Mouse (Mus musculus): ENCODE measurements around the gene Top2a. TPM values are rescaled to one million over a fixed set of nuclear protein-coding genes. Genes with fewer than 3 reads are reported as not detected.

Gene Top2a
- polyA plus RNA-seq, 1 experiment from 2014 or later = 181 TPM

GRCm38 (mm10) chr11:99043632-99044031 is 19.6 kb upstream of the Top2a start:
- DNase-seq (ENCODE audit: low spot score) (no peak), ATAC-seq (ENCODE audit: low read depth) (no peak)
- Histone ChIP-seq H3K27ac (replicated peaks; ENCODE audit: low read depth, low read length) (0 out of 2 replicates have a peak overlapping the region, but pooled peaks have one; percentile 33), H3K4me2 (ENCODE audit: low read depth, low read length) (peak overlapping the region; percentile 74), H3K9ac (ENCODE audit: low read depth, low read length) (0 out of 2 replicates have a peak overlapping the region, but pooled peaks have one; percentile 10), H3K4me3 (ENCODE audit: low read depth, low read length) (peak overlapping the region; percentile 31), H3K9me3 (ENCODE audit: control insufficient read depth, low read length) (no peaks in the 10 kb centered on the region), H3K36me3 (ENCODE audit: control insufficient read depth, insufficient read depth, low read length) (peaks cover 19% of the 10 kb centered on the region), H3K4me1 (ENCODE audit: control insufficient read depth, insufficient read depth, low read length) (peaks cover 44% of the 10 kb centered on the region), H3K27me3 (replicated peaks; ENCODE audit: control insufficient read depth, insufficient read depth, low read length) (no peaks in the 10 kb centered on the region)
- 55% methylated on average over 6 of the region's 6 CpGs for WGBS

DNA sequence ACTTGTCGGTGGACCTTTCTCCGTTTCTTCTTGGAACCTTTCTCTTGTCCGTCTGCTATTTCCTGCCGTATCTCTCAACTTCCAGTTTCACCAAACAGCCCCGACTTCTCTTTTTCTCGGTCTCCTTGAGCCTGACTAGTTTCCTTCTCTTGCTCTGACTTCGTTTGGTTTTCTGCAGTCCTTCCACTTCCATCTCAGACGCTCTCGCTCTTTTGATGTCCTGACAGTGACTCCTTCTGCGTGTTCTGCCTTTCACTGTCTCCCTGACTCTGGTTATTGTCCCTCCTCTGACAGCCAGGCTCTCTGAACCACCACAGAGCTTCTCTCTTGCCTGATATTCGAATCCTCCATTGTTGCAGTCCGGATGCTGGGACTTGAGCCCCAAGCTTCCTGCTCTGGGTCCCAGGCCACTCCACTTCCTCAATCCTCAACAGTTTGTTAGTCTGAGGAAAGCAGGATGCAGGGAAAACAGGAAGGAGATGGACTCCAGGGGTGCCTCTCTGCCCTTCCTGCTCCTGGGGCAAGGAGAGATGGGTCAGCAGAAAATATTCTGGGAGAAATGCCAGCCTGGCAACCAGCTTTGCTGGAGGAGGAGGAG is 18.9 kb upstream of the Top2a start:
- ATAC-seq (ENCODE audit: low read depth) (no peak), DNase-seq (ENCODE audit: low spot score) (peak; percentile 55)
- H3K4me1 ChIP-seq (ENCODE audit: control insufficient read depth, insufficient read depth, low read length) = peaks cover 41% of the 10 kb centered on the region
- peak overlapping the region; percentile 93 for H3K27ac ChIP-seq (replicated peaks; ENCODE audit: low read depth, low read length)
- H3K9ac ChIP-seq (ENCODE audit: low read depth, low read length) = peak overlapping the region; percentile 93
- H3K9me3 ChIP-seq (ENCODE audit: control insufficient read depth, low read length) = no peaks in the 10 kb centered on the region
- 17% methylated on average over 12 of the region's 12 CpGs for WGBS
- peak overlapping the region; percentile 76 for H3K4me3 ChIP-seq (ENCODE audit: low read depth, low read length)
- peak overlapping the region; percentile 74 for H3K4me2 ChIP-seq (ENCODE audit: low read depth, low read length)
- H3K27me3 ChIP-seq (replicated peaks; ENCODE audit: control insufficient read depth, insufficient read depth, low read length) = no peaks in the 10 kb centered on the region
- peaks cover 12% of the 10 kb centered on the region for H3K36me3 ChIP-seq (ENCODE audit: control insufficient read depth, insufficient read depth, low read length)

DNA sequence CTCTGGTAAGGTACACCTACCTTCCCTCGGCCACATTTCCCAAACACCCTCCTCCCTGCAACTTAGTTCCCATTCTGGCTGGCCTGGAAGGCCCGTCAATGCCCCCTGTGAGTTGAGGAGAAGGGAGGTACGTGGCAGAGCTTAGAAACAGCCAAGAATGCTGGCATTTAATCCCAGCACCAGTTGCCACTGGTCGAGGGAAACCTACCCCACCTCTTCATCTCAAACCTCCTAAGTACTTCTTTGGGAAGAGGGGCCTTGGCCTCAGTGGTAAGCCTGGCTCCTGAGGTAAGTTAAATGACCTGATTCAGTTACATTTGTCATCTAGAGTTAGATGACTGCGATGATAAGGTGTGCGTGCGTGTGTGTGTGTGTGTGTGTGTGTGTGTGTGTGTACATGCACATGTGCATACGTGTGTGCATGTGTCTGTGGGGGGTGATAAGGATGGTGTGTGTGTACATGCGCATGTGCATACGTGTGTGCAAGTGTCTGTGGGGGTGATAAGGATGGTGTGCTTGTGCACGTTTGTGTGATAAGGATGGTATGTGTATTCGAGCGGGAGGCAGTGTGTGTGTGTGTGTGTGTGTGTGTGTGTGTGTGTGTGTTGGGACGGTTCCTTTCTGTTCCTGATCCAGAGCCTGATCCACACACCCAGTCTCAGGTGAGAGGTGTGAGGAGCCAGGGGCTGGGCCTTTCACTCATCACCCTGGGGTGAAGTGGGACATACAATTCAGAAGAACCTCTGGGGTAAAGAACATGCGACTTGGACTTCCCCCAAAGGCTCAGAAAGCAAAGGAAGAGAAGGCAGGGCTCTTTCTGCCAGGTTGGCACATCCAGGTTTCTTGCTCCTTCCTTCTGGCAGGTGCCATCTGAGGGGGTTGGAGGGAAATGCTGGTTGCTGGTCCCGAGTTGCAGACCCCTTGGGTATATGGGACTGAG is 18.1 kb upstream of the Top2a start:
- Histone ChIP-seq H3K36me3 (ENCODE audit: control insufficient read depth, insufficient read depth, low read length) (peaks cover 9% of the 10 kb centered on the region; the same call in 1 of the 2 replicates), H3K9ac (ENCODE audit: low read depth, low read length) (peak overlapping the region; percentile 93), H3K4me1 (ENCODE audit: control insufficient read depth, insufficient read depth, low read length) (peaks cover 33% of the 10 kb centered on the region), H3K27me3 (replicated peaks; ENCODE audit: control insufficient read depth, insufficient read depth, low read length) (no peaks in the 10 kb centered on the region), H3K27ac (replicated peaks; ENCODE audit: low read depth, low read length) (peak overlapping the region; percentile 93), H3K4me2 (ENCODE audit: low read depth, low read length) (peak overlapping the region; percentile 74), H3K4me3 (ENCODE audit: low read depth, low read length) (peak overlapping the region; percentile 76), H3K9me3 (ENCODE audit: control insufficient read depth, low read length) (no peaks in the 10 kb centered on the region)
- 20% methylated on average over 16 of the region's 16 CpGs for WGBS
- no peak for ATAC-seq (ENCODE audit: low read depth)
- DNase-seq (ENCODE audit: low spot score) = no peak

- peak; percentile 93 for DNase-seq (ENCODE audit: low spot score)
- Histone ChIP-seq H3K27ac (replicated peaks; ENCODE audit: low read depth, low read length) (peak within 1 kb of the TSS; percentile 93), H3K27me3 (replicated peaks; ENCODE audit: control insufficient read depth, insufficient read depth, low read length) (no peaks in the 10 kb centered on the region), H3K9me3 (ENCODE audit: control insufficient read depth, low read length) (no peaks in the 10 kb centered on the region), H3K36me3 (ENCODE audit: control insufficient read depth, insufficient read depth, low read length) (peaks cover 9% of the 10 kb centered on the region; the same call in 1 of the 2 replicates), H3K9ac (ENCODE audit: low read depth, low read length) (peak within 1 kb of the TSS; percentile 93), H3K4me3 (ENCODE audit: low read depth, low read length) (peak within 1 kb of the TSS; percentile 76), H3K4me2 (ENCODE audit: low read depth, low read length) (peak within 1 kb of the TSS; percentile 74), H3K4me1 (ENCODE audit: control insufficient read depth, insufficient read depth, low read length) (peaks cover 25% of the 10 kb centered on the region; the same call in 1 of the 2 replicates)
- ATAC-seq (ENCODE audit: low read depth) = peak; percentile 80
- 1% methylated on average over 12 of the region's 63 CpGs for WGBS
Measured at GRCm38 (mm10) chr11:99041051-99041729, 17.2 kb upstream of the Top2a start, which contains the start of gene Igfbp4. Gene Igfbp4 (plus strand): TSS chr11:99041244.

DNA sequence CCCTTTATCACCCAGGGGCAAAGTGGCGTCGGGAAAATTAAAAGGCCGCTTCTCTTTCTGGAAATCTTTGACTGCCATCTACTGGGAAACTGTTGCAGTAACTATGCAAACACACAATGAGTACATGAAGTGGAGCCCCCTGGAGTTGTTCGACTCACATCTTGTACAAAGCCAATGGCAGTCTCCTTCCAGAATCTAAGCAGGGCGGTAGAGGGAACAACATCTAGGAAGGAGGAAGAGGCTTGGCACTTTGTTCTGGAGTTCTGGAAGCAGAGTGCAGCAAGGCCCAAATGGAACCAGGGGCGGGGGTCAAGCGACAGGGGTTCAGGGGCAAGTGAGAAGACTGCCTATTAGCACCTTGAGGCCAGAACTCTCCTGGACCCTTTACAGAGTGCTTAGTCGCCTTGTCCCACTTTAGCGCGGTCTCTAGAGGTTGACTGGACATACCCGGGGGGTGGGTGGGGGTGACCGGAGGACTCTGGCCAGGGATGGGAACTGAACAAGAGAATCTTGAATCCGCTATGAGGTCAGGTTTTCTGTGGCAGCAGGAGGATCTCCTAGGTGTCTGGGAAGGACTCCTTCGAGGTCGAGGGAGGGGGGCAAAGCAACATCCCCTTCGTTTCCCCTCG is 16.5 kb upstream of the Top2a start:
- peaks cover 9% of the 10 kb centered on the region; the same call in 1 of the 2 replicates for H3K36me3 ChIP-seq (ENCODE audit: control insufficient read depth, insufficient read depth, low read length)
- peak overlapping the region; percentile 93 for H3K27ac ChIP-seq (replicated peaks; ENCODE audit: low read depth, low read length)
- peak; percentile 88 for DNase-seq (ENCODE audit: low spot score)
- peak overlapping the region; percentile 76 for H3K4me3 ChIP-seq (ENCODE audit: low read depth, low read length)
- no peaks in the 10 kb centered on the region for H3K9me3 ChIP-seq (ENCODE audit: control insufficient read depth, low read length)
- ATAC-seq (ENCODE audit: low read depth) = peak; percentile 16; the same call in 1 of the 2 replicates
- H3K4me1 ChIP-seq (ENCODE audit: control insufficient read depth, insufficient read depth, low read length) = peaks cover 19% of the 10 kb centered on the region; the same call in 1 of the 2 replicates
- WGBS = 2% methylated on average over 14 of the region's 17 CpGs
- H3K9ac ChIP-seq (ENCODE audit: low read depth, low read length) = peak overlapping the region; percentile 93
- no peaks in the 10 kb centered on the region for H3K27me3 ChIP-seq (replicated peaks; ENCODE audit: control insufficient read depth, insufficient read depth, low read length)
- H3K4me2 ChIP-seq (ENCODE audit: low read depth, low read length) = peak overlapping the region; percentile 74

- peak overlapping the region; percentile 93 for H3K9ac ChIP-seq (ENCODE audit: low read depth, low read length)
- no peaks in the 10 kb centered on the region for H3K27me3 ChIP-seq (replicated peaks; ENCODE audit: control insufficient read depth, insufficient read depth, low read length)
- H3K4me1 ChIP-seq (ENCODE audit: control insufficient read depth, insufficient read depth, low read length) = peaks cover 13% of the 10 kb centered on the region; the same call in 1 of the 2 replicates
- ATAC-seq (ENCODE audit: low read depth) (peak; percentile 84), DNase-seq (ENCODE audit: low spot score) (peak; percentile 96)
- H3K4me2 ChIP-seq (ENCODE audit: low read depth, low read length) = peak overlapping the region; percentile 74
- 2% methylated on average over 15 of the region's 15 CpGs for WGBS
- H3K9me3 ChIP-seq (ENCODE audit: control insufficient read depth, low read length) = no peaks in the 10 kb centered on the region
- H3K36me3 ChIP-seq (ENCODE audit: control insufficient read depth, insufficient read depth, low read length) = peaks cover 7% of the 10 kb centered on the region; the same call in 1 of the 2 replicates
- H3K4me3 ChIP-seq (ENCODE audit: low read depth, low read length) = peak overlapping the region; percentile 76
- peak overlapping the region; percentile 93 for H3K27ac ChIP-seq (replicated peaks; ENCODE audit: low read depth, low read length)
Measured at GRCm38 (mm10) chr11:99039782-99040181, 15.8 kb upstream of the Top2a start.

GRCm38 (mm10) chr11:99036254-99036653 is 12.3 kb upstream of the Top2a start:
- DNase-seq (ENCODE audit: low spot score) = no peak
- no peak overlapping the region for H3K9ac ChIP-seq (ENCODE audit: low read depth, low read length)
- H3K9me3 ChIP-seq (ENCODE audit: control insufficient read depth, low read length) = no peaks in the 10 kb centered on the region
- H3K4me2 ChIP-seq (ENCODE audit: low read depth, low read length) = no peak overlapping the region
- ATAC-seq (ENCODE audit: low read depth) = no peak
- no peaks in the 10 kb centered on the region for H3K4me1 ChIP-seq (ENCODE audit: control insufficient read depth, insufficient read depth, low read length)
- H3K36me3 ChIP-seq (ENCODE audit: control insufficient read depth, insufficient read depth, low read length) = no peaks in the 10 kb centered on the region
- no peak overlapping the region for H3K4me3 ChIP-seq (ENCODE audit: low read depth, low read length)
- WGBS = 62% methylated on average over 6 of the region's 6 CpGs
- H3K27ac ChIP-seq (replicated peaks; ENCODE audit: low read depth, low read length) = no peak overlapping the region
- H3K27me3 ChIP-seq (replicated peaks; ENCODE audit: control insufficient read depth, insufficient read depth, low read length) = no peaks in the 10 kb centered on the region

DNA sequence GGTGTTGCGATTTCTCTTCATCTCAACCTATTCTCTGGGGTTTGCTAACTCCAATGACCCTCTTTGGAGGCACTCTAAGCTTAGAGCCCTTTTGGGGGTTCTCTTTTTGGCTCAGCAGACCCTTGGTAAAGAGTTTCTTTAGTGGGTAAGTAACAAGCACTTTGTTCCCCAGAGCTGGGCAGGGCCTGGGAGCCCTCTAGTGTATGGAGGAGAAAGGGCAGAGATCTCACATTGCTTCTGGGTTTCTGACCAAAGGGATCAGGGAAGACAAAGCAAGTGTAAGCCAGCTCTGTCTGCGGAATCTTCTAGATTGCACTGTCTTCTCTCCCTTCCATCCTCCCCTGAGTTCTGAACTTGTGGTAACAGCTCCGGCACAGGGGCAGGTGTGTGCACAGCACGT is 11.4 kb upstream of the Top2a start:
- no peak overlapping the region for H3K9ac ChIP-seq (ENCODE audit: low read depth, low read length)
- no peaks in the 10 kb centered on the region for H3K4me1 ChIP-seq (ENCODE audit: control insufficient read depth, insufficient read depth, low read length)
- no peaks in the 10 kb centered on the region for H3K27me3 ChIP-seq (replicated peaks; ENCODE audit: control insufficient read depth, insufficient read depth, low read length)
- H3K27ac ChIP-seq (replicated peaks; ENCODE audit: low read depth, low read length) = no peak overlapping the region
- WGBS = 74% methylated on average over 4 of the region's 4 CpGs
- DNase-seq (ENCODE audit: low spot score) = peak; percentile 31
- no peak for ATAC-seq (ENCODE audit: low read depth)
- H3K9me3 ChIP-seq (ENCODE audit: control insufficient read depth, low read length) = no peaks in the 10 kb centered on the region
- no peak overlapping the region for H3K4me2 ChIP-seq (ENCODE audit: low read depth, low read length)
- H3K4me3 ChIP-seq (ENCODE audit: low read depth, low read length) = no peak overlapping the region
- no peaks in the 10 kb centered on the region for H3K36me3 ChIP-seq (ENCODE audit: control insufficient read depth, insufficient read depth, low read length)
